Mouse (Mus musculus) embryonic facial prominence, embryonic 14.5 days (tissue): ENCODE data around the gene Rnf223. TPM values are rescaled to one million over a fixed set of nuclear protein-coding genes. Genes with fewer than 3 reads are reported as not detected.
"Not testable (repeated sequence)": the region's sequence is repeated elsewhere in the genome, so short reads cannot be mapped to it uniquely, and the experiment has no call there.

Experiments used
- ATAC-seq: fragments of 200-750 bp; cut with Nextera tagmentation; 2 replicates; pipeline ENCODE4 v1.8.0; 2017; ENCODE audit warnings: low read depth, moderate number of reproducible peaks, moderate TSS enrichment
- DNase-seq: peaks from one replicate; pipeline ENCODE4 v3.0.0-alpha.2; 2015; ENCODE audit warnings: low spot score
- H3K27ac ChIP-seq: fragments of 300-500 bp; sonication (generic); replicated peaks from 2 replicates; pipeline ENCODE4 v1.5.1; 2014; ENCODE audit warnings: low read depth, mild to moderate bottlenecking, low read length, moderate library complexity
- H3K27me3 ChIP-seq: fragments of 300-500 bp; sonication (generic); replicated peaks from 2 replicates; pipeline ENCODE4 v1.6.1; 2014; ENCODE audit warnings: low read length; ENCODE audit not compliant: control insufficient read depth, insufficient read depth
- H3K36me3 ChIP-seq: fragments of 300-500 bp; sonication (generic); 2 replicates; pipeline ENCODE4 v1.6.1; 2014; ENCODE audit warnings: low read length, mixed read lengths; ENCODE audit not compliant: control insufficient read depth, insufficient read depth
- H3K4me1 ChIP-seq: fragments of 300-500 bp; sonication (generic); 2 replicates; pipeline ENCODE4 v1.6.1; 2014; ENCODE audit warnings: antibody characterized with exemption, low read length; ENCODE audit not compliant: control insufficient read depth, insufficient read depth
- H3K4me2 ChIP-seq: fragments of 300-500 bp; sonication (generic); 2 replicates; pipeline ENCODE4 v1.6.1; 2014; ENCODE audit warnings: low read depth, mild to moderate bottlenecking, low read length, moderate library complexity, mixed read lengths
- H3K4me3 ChIP-seq: fragments of 300-500 bp; sonication (generic); 2 replicates; pipeline ENCODE4 v1.5.1; 2014; ENCODE audit warnings: low read depth, mild to moderate bottlenecking, low read length
- H3K9ac ChIP-seq: fragments of 300-500 bp; sonication (generic); 2 replicates; pipeline ENCODE4 v1.6.1; 2014; ENCODE audit warnings: low read depth, mild to moderate bottlenecking, low read length, moderate library complexity, mixed read lengths
- H3K9me3 ChIP-seq: fragments of 300-500 bp; sonication (generic); 2 replicates; pipeline ENCODE4 v1.6.1; 2016; ENCODE audit warnings: low read length; ENCODE audit not compliant: control insufficient read depth
- WGBS: fragments of 180-500 bp; shearing (Covaris S2); extraction: QIAGEN DNeasy Blood & Tissue Kit; methylation state at CpG from one replicate; pipeline ENCODE4 v1.1.7; 2014; 5-methylcytosine and 5-hydroxymethylcytosine counted together
- polyA plus RNA-seq: library from polyadenylated mRNA; unstranded; fragments of >200 nt; fragmentation: Nextera tagmentation; extraction: Ambion mirVana; gene quantifications from 2 replicates; pipeline ENCODE4 v1.2.1, GENCODE M21; 2014

The Rnf223 gene
- polyA plus RNA-seq, 1 experiment from 2014 or later: 0.45 TPM

DNA sequence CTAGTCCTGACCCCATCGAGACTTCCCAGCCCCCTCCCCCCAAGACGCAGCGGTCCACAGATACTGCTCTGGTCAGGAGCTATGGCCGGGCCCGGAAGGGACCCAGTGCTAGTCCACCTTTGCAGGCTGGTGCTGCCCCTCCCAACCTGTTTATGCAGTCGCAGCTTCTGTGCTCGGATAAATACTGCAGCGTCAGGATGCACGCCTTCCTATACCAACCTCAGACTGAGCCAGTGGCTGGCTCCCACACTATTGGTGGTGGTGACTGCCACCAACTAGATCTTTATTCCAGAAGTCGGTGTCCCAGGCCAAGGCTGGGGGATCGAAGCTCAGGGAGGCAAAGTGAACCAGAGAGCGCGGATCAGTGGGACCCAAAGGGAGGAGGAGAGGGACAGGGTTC lies 4.8 kb downstream of the Rnf223 start:
- no peak overlapping the region for H3K4me2 ChIP-seq
- no peak for DNase-seq
- H3K4me1 ChIP-seq: no peaks in the 10 kb centered on the region
- ATAC-seq: no peak
- no peak overlapping the region for H3K27ac ChIP-seq
- 0 out of 2 replicates have a peak, but pooled peaks cover 8% of the 10 kb centered on the region for H3K9me3 ChIP-seq
- no peak overlapping the region for H3K4me3 ChIP-seq
- H3K27me3 ChIP-seq: no peaks in the 10 kb centered on the region
- 86% methylated on average over 13 of the region's 13 CpGs for WGBS
- no peak overlapping the region for H3K9ac ChIP-seq
- no peaks in the 10 kb centered on the region for H3K36me3 ChIP-seq

DNA sequence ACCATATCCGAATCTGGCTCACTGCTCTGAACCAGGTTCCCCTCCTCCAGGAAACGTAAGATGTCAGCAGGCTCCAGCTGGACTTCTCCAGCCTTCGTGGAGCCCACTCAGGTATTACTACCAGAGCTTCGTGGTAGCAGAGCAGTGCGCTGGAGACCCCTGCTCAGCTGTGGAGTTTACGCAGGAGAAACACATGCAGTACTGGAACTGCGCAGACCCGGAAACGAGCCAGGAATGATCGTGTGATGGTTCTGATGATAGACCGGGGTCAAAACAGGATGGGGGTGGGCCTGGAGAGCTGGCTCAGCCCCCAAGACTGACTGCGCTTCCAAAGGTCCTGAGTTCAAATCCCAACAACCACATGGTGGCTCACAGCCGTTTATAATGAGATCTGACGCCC lies 5.5 kb downstream of the Rnf223 start:
- Histone ChIP-seq H3K36me3 (no peaks in the 10 kb centered on the region), H3K27me3 (no peaks in the 10 kb centered on the region), H3K27ac (no peak overlapping the region), H3K9ac (no peak overlapping the region), H3K9me3 (0 out of 2 replicates have a peak, but pooled peaks cover 8% of the 10 kb centered on the region), H3K4me2 (no peak overlapping the region), H3K4me3 (no peak overlapping the region), H3K4me1 (no peaks in the 10 kb centered on the region)
- ATAC-seq (no peak), DNase-seq (no peak)
- WGBS: 90% methylated on average over 14 of the region's 14 CpGs

DNA sequence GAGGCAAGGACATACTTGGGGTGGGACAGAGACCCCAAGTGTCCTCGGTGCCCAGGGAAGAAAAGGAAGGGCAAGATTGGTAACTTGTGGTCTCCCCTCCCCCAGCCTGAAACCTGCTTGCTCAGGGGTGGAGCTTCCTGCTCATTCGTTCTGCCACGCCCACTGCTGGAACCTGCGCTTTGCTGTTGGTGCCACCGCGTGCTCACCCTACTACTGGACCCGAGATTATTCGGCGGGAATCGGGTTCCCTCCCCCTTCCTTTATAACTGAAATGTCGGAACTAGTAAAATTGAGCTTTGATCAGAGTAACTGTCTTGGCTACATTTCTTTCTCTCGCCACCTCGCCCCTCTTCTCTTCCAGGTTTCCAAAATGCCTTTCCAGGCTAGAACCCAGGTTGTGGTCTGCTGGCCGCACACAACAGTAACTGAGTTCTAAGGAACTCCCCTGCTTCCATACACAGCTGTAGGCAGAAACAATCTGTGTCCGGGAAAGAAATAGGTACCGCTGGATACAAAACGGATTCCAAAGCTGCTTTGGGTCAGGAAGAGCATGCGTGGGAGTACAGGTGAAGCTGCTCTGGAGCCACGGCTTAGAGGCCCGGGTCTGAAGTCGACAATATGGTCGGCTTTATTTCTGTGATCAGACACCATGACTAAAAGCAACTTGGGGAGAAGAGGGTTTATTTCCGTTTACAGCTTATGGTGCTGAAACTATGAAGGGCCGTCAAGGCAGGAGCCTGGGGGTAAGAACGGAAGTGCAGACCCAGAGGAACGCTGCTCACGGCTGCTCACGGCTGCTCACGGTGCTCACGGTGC lies 6.2 kb downstream of the Rnf223 start:
- Histone ChIP-seq H3K4me2 (no peak overlapping the region), H3K4me1 (no peaks in the 10 kb centered on the region), H3K27ac (no peak overlapping the region), H3K9me3 (0 out of 2 replicates have a peak, but pooled peaks cover 8% of the 10 kb centered on the region), H3K4me3 (no peak overlapping the region), H3K9ac (no peak overlapping the region), H3K36me3 (no peaks in the 10 kb centered on the region), H3K27me3 (no peaks in the 10 kb centered on the region)
- ATAC-seq (no peak), DNase-seq (no peak)
- 94% methylated on average over 29 of the region's 30 CpGs for WGBS

DNA sequence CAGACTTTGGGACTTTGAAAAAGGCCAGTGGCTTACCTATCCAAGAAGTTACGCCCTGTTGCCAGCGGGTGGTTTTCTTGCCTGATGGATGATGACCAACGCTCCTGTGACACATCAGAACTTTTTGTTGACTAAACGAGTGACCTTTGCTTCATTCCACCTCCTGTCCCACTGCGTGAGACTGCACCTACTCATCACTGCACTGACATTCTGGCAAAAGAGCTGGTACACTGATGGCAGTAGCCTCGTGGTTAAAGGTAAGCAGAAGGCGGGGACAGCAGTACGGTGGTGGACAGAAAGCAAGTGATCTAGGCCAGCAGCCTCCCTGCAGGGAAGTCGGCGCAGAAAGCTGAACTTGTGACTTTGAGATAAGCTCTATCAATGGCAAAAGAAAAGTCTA lies 20.6 kb downstream of the Rnf223 start:
- ATAC-seq: not testable (repeated sequence)

DNA sequence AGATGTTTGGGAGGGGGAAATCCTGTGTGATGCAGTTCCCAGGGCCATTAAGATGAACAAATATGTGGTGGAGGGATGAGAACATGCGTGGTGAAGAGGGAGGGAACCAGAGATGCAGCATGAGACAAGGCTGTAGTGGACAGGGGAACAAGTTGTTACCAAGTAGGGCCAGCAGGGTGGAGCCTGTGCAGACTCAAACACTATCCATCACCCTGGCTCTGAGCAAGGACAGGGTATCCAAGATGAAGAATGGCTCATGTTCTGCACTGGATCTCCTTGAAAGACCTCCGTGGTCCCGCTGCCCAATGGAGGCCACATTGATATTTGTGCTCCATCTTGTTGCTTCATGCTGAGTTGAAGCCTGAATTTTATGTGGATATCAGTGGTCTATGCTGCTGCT lies 24.5 kb downstream of the Rnf223 start:
- H3K27me3 ChIP-seq: no peaks in the 10 kb centered on the region
- no peak for DNase-seq
- WGBS: 96% methylated on average over 3 of the region's 3 CpGs
- no peak for ATAC-seq
- no peak overlapping the region for H3K4me3 ChIP-seq
- H3K36me3 ChIP-seq: no peaks in the 10 kb centered on the region
- no peak overlapping the region for H3K9ac ChIP-seq
- H3K9me3 ChIP-seq: 0 out of 2 replicates have a peak, but pooled peaks cover 3% of the 10 kb centered on the region
- H3K4me2 ChIP-seq: no peak overlapping the region
- H3K4me1 ChIP-seq: no peaks in the 10 kb centered on the region
- H3K27ac ChIP-seq: no peak overlapping the region

More for the DNA sequence above, 20.6 kb downstream of the Rnf223 start:
- H3K36me3 ChIP-seq, H3K27me3 ChIP-seq, H3K4me3 ChIP-seq, H3K27ac ChIP-seq, H3K9me3 ChIP-seq, DNase-seq, H3K4me1 ChIP-seq, H3K4me2 ChIP-seq, H3K9ac ChIP-seq: not testable (repeated sequence)
- WGBS: 86% methylated on average over 10 of the region's 10 CpGs

DNA sequence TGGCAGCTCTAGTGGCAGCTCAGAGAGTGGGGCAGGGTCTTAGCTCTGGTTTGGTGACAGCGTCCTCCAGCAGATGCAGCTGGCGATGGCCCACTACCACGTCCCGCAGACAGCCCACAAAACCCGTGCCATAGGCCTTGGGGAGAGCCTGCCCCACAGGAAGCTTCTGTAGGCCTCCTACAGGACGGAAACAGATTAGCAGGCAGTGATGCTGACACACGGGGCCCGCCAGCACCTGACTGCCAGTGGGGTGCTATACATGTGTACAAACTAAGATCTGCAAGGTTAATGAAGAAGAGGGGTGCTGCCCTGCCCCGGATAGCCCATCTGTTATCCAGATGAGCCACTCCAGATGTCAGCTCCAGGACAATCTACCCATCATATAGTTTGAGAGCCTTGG lies 36.2 kb downstream of the Rnf223 start:
- DNase-seq (no peak), ATAC-seq (no peak)
- Histone ChIP-seq H3K36me3 (peaks cover 92% of the 10 kb centered on the region), H3K4me1 (no peaks in the 10 kb centered on the region), H3K4me3 (no peak overlapping the region), H3K9ac (no peak overlapping the region), H3K27me3 (no peaks in the 10 kb centered on the region), H3K4me2 (no peak overlapping the region), H3K9me3 (peaks cover 12% of the 10 kb centered on the region), H3K27ac (no peak overlapping the region)
- 88% methylated on average over 9 of the region's 9 CpGs for WGBS

DNA sequence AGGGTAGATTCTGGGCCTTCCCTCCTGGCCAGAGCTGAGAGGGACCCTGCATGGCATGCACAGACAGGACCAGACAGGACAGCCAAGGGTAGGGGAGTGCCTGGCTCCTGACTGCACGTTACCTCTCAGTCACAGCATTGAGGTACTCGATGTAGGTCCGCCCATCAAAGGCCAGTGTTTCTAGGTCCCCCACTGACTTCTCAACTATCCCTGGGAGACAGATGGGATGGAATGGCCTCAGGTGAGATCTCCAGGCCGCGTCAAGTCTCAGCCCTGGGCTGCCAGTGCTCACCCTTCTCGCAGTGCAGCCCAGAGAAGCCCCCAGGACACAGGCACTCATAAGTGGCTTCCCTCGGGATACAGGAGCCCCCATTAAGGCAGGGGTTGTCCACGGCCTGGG lies 38.3 kb downstream of the Rnf223 start:
- Histone ChIP-seq H3K27ac (no peak overlapping the region), H3K4me2 (no peak overlapping the region), H3K4me1 (no peaks in the 10 kb centered on the region), H3K4me3 (no peak overlapping the region), H3K9ac (no peak overlapping the region), H3K36me3 (peaks cover 99% of the 10 kb centered on the region), H3K27me3 (no peaks in the 10 kb centered on the region), H3K9me3 (no peaks in the 10 kb centered on the region)
- ATAC-seq (no peak), DNase-seq (no peak)
- 90% methylated on average over 8 of the region's 8 CpGs for WGBS

DNA sequence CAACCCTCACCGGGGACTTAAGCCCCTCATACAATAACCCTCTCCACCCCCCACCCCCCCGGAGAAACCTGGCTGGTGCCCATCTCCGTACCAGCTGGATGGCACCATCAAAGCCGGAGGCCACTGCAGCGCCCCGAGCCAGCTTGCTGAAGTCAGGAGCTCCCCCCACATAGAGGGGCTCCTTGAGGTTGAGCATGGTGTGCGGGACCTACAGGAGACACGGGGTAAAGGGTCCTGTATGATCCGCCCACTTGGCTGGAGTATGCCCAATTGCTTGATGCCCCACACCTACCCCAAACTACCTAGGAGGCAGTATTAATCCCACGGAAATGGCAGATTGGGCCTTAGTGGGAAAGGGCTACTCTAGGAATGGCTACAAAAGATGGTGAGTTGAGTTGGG lies 38.8 kb downstream of the Rnf223 start:
- Histone ChIP-seq H3K9me3 (no peaks in the 10 kb centered on the region), H3K4me2 (no peak overlapping the region), H3K4me3 (no peak overlapping the region), H3K4me1 (no peaks in the 10 kb centered on the region), H3K27ac (no peak overlapping the region), H3K9ac (no peak overlapping the region), H3K36me3 (peaks cover 99% of the 10 kb centered on the region), H3K27me3 (no peaks in the 10 kb centered on the region)
- WGBS: 96% methylated on average over 10 of the region's 10 CpGs
- no peak for DNase-seq
- ATAC-seq: no peak

DNA sequence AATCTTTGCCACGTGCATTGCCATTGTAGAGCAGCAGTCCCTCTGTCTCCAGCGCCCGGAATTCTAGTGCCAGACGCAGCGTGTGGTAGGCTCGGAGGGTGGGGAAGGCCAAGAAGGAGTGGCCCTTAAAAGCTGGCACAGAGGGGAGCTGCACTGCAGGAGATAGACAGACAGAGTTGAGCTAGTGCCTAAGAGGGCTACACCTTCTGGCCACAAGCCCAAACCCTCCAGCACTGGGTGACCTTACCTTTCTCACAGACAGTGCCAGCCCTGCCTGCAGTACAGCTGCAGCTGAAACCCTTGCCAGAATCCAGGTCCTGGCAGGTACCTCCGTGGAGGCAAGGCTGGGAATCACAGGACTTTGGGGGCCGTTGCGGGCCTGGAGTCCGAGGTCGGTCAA lies 41.5 kb downstream of the Rnf223 start:
- WGBS: 95% methylated on average over 11 of the region's 11 CpGs

More for the DNA sequence above, 41.5 kb downstream of the Rnf223 start:
- Histone ChIP-seq H3K9ac (no peak overlapping the region), H3K27me3 (no peaks in the 10 kb centered on the region), H3K4me2 (no peak overlapping the region), H3K36me3 (peaks cover 99% of the 10 kb centered on the region), H3K27ac (no peak overlapping the region), H3K4me1 (no peaks in the 10 kb centered on the region), H3K9me3 (no peaks in the 10 kb centered on the region), H3K4me3 (no peak overlapping the region)
- ATAC-seq (no peak), DNase-seq (no peak)
